Mouse (Mus musculus) testis, postnatal 10 days (tissue): ENCODE measurements around the gene Wdr47.
"Not testable (repeated sequence)": the region's sequence is repeated elsewhere in the genome, so short reads cannot be mapped to it uniquely, and the experiment has no call there.

ENCODE experiments used
- DNase-seq: peaks from one replicate; pipeline ENCODE4 v3.0.0; 2021; ENCODE audit warnings: low spot score

Wdr47 gene

DNA sequence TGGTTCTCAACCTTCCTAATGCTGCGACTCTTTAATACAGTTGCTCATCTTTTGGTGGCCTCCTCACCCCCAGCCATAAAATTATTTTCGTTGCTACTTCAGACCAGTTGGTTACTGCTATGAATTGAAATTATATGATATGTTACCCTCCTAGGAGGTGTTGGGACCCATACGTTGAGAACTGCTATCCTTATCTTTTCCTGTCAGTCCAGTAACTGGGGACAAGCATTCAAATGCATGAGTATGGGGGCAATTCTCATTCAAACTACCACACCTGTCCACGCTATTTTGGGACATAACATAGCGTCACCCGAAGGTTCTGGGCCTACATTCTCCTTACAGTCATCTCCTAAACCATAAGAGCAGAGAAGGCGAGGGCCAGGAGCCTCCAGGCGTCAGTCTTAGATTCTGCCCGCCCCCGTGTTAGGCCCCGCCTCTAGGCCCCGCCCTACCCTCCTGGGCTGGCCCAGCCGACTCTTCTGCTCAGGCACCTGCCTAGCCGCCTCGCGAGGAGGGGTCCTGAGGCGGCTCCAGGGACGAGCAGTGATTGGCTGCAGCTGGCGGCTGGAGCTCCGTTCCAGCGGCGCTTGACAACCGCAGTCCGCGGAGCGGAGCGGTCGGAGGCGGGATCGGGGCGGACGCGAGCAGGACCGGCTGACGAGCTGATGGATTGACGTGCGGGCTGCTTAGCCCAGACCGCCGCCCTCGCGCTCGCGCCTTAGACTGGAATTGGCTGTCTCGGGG, at the start of gene Wdr47:
Gene Wdr47 (plus strand): TSS at position 494 of the 744 bp plus-strand sequence.
- peak; percentile 98 for DNase-seq

GRCm38 (mm10) chr3:108542299-108542698, 48.8 kb upstream of the Wdr47 start:
- no peak for DNase-seq

DNA sequence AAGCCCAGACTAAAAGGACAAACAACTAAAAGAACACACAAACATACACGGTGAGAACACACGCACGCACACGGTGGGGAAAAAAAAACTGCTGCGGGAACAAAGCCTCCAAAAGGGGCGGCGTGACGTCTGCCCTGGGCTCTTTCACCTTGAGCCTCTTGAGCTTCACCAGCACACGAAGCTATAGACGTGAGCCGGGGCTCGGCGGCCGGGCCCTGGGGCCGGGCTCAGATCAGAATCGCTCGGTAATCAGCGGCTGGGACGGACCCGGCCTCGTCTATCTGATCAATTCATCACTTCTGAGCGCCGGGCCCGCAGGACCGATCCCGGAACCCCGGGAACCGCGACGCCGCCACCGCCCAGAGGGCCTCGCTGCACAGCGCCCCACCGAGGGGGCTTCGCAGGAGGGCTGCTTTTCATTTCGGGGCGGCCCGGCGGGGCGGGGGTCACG, 36.9 kb upstream of the Wdr47 start:
- no peak for DNase-seq

GRCm38 (mm10) chr3:108554587-108555312, 36.3 kb upstream of the Wdr47 start:
- peak; percentile 92 for DNase-seq

GRCm38 (mm10) chr3:108557888-108558287, 33.2 kb upstream of the Wdr47 start:
- no peak for DNase-seq

DNA sequence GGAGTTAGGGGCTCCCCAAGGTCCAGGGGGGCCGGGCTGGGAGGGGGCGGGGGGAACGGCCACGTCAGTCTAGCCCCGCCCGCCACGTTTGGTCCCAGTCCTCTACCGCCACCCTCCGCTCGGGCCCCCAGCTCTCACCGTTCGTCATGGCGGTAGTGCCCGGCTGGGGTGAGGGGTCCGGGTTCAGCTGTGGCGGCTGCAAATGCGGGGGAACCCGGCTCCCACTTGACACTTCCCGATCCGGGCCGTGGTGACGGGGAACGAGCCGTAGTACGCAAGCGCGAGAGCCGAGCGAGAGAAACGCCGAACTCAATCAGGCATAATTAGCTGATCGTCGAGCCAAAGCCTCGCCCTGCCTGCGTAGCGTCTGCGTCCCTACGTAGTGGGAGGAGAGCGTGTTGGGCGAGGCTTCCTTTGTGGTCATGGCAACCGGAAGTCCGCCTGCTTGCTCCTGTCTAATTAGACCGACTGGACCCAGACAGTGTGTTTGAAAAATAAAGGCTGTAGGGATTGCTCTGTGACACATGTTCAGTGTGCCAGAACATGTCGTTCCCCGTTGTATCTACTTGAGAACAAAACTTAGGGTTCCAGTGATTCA, 28.8 kb upstream of the Wdr47 start, which contains the start of gene Tmem167b:
Gene Tmem167b (minus strand): TSS at position 334 of the 598 bp plus-strand sequence.
- peak; percentile 94 for DNase-seq

DNA sequence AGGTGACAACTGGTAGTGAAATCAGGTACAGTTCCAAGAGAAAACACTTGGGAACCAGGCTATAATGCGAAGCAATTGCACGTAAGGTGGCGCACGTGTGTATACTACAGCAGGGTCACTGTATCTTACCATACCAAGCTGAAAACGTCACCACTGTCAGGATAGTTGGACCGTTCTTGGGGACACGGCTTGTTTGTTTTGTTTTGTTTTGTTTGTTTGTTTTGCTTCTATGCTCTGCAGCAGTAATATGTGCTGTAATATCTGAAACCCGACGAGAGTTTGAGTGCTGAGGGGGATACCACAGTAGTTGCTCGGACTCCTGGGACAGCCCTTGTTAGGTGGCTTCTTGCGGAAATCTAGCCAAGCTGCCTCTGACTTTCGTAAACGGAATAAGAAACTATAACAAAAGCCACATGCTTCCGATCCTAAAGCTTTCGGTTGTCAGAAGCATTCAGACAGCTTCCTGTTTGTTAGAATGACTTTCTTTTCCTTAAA, 28.3 kb upstream of the Wdr47 start:
- no peak for DNase-seq

GRCm38 (mm10) chr3:108563309-108563708, 27.8 kb upstream of the Wdr47 start:
- peak; percentile 87 for DNase-seq

GRCm38 (mm10) chr3:108567990-108568877, 22.8 kb upstream of the Wdr47 start:
- DNase-seq, result no peak

- DNase-seq, result not testable (repeated sequence)
Observed at GRCm38 (mm10) chr3:108569636-108570035, 21.4 kb upstream of the Wdr47 start.

DNA sequence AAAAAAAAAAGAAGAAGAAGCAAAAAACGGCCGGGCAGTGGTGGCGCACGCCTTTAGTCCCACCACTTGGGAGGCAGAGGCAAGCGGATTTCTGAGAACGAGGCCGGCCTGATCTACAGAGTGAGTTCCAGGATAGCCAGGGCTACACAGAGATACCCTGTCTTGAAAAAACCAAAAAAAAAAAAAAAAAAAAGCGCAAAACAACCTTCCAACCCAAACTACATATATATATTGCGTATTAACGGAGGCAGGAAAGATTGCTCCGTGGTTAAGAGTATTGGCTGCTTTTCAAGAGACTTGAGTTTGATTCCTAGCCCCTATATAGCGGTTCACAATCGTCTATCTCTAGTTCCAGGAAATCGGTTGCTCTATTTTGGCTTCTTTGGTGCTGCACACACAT, 20.3 kb upstream of the Wdr47 start:
- no peak for DNase-seq

- peak; percentile 95 for DNase-seq
Observed at GRCm38 (mm10) chr3:108571443-108572294, 19.4 kb upstream of the Wdr47 start, which contains the start of gene Taf13. Gene Taf13 (plus strand): TSS chr3:108571698.

GRCm38 (mm10) chr3:108572309-108573010, 18.6 kb upstream of the Wdr47 start:
- no peak for DNase-seq

DNA sequence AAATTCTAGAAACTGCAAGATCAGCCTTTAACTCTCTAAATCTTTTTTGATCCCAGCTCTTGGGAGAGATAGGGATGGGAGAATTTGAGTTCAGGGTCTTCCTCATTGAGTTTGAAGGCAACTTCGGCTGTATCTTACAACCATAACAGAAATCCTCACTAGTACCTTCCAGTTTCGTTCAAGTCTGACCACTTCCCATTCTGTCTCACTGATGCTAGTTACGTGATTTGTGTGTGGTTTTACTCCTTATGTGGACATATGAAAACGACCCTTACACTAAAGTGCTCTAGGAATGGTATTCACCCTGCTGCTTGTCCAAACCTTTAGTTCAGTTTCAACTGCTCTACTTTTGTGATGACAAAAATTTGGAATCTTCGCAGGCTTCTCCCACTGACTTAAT, 17.1 kb upstream of the Wdr47 start:
- DNase-seq, result no peak

GRCm38 (mm10) chr3:108584580-108584979, 6.5 kb upstream of the Wdr47 start:
- no peak for DNase-seq

DNA sequence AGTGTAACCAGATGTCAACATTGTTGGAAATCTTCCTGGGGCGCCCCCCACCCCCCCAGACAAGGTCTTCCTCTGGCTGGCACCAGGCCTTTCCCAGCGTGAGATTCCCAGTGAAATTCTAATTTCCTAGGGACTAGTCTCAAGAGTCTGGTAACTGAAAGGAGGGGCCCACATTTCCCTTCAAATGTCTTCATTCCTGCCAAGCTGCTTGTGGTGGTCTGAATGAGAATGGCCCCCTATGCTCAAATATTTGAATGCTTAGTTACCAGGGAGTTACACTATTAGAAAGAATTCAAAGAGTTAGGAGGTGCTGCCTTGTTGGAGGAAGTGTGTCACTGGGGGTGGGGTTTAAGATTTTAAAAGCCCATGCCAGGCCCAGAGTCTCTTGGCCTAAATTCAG, 2.6 kb upstream of the Wdr47 start:
- no peak for DNase-seq

- no peak for DNase-seq
Observed at GRCm38 (mm10) chr3:108591530-108592522, 747 bp downstream of the Wdr47 start.

GRCm38 (mm10) chr3:108608906-108609305, 17.8 kb downstream of the Wdr47 start:
- no peak for DNase-seq

DNA sequence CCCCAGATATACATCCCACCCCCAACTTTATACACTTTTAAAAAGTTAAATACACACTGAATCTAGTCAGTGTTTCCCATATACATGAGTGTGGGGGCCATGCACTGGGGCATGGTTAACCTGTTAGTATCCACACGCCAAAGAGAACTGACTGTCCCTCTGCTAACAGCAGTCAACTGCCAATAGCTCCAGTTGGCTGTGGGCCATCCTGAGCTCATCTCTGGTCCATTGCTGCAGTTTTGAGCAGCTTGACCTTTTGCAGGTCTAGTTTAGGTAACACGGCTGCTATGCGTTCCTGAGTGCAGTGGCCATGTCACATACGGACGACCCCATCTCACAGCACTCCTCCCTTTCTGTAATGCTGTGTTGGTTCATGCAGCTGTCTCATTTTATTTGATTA, 43.7 kb downstream of the Wdr47 start:
- peak; percentile 46 for DNase-seq
